17 mouse cellular contexts compared by ENCODE assay signal in genomic region chr10:116554434-116554833, GRCm38 (mm10). TPM values are rescaled to one million over a fixed set of nuclear protein-coding genes. Genes with fewer than 3 reads are reported as not detected.
DNase-seq lines count a peak whose midpoint lies in the region; ATAC-seq and TF ChIP-seq lines count a peak whose summit lies in the region.
"Had no signal": no experiment of that assay in that cellular context is flagged by ENCODE, and none has a peak within 500 bp of the region (broad histone marks: within the 10 kb centered on the region; RNA-seq: fewer than 3 reads in every experiment).

No protein-coding gene starts in this region.

- H3K27ac ChIP-seq in kidney, postnatal 0 days: no peak overlapping the region
- H3K27ac ChIP-seq in kidney, embryonic 16.5 days (ENCODE audit: low read length): no peak overlapping the region
- no peak overlapping the region for H3K27ac ChIP-seq in stomach, postnatal 0 days (replicated peaks)
- H3K27ac ChIP-seq: heart, embryonic 15.5 days; hindbrain, embryonic 15.5 days; kidney, embryonic 15.5 days; limb, embryonic 10.5 days had no signal

- no peaks in the 10 kb centered on the region for H3K27me3 ChIP-seq in kidney, postnatal 0 days (ENCODE audit: insufficient read depth, low read length)
- no peaks in the 10 kb centered on the region for H3K27me3 ChIP-seq in kidney, embryonic 16.5 days (ENCODE audit: insufficient read depth, low read length)
- H3K27me3 ChIP-seq in stomach, postnatal 0 days (ENCODE audit: control insufficient read depth, insufficient read depth, low read length): no peaks in the 10 kb centered on the region
- H3K27me3 ChIP-seq: heart, embryonic 15.5 days; hindbrain, embryonic 15.5 days; kidney, embryonic 15.5 days; megakaryocyte, embryonic 14.5 days had no signal

- ATAC-seq in kidney, postnatal 0 days (replicated peaks; ENCODE audit: low FRiP score, low read depth): no peak
- no peak for ATAC-seq in kidney, embryonic 16.5 days (ENCODE audit: low FRiP score, low TSS enrichment)
- no peak for ATAC-seq in stomach, postnatal 0 days (ENCODE audit: low FRiP score, low TSS enrichment)
- ATAC-seq: forebrain, embryonic 16.5 days had no signal

- no peak overlapping the region for H3K4me3 ChIP-seq in kidney, postnatal 0 days (replicated peaks; ENCODE audit: low read depth, low read length)
- H3K4me3 ChIP-seq in kidney, embryonic 16.5 days (ENCODE audit: low read length): no peak overlapping the region
- no peak overlapping the region for H3K4me3 ChIP-seq in stomach, postnatal 0 days (ENCODE audit: low read depth, low read length)
- H3K4me3 ChIP-seq: heart, embryonic 15.5 days; hindbrain, embryonic 15.5 days; kidney, embryonic 15.5 days; limb, embryonic 10.5 days; megakaryocyte, embryonic 14.5 days had no signal

- no peaks in the 10 kb centered on the region for H3K4me1 ChIP-seq in kidney, postnatal 0 days (replicated peaks; ENCODE audit: insufficient read depth, low read length)
- peaks cover 9% of the 10 kb centered on the region for H3K4me1 ChIP-seq in kidney, embryonic 16.5 days (ENCODE audit: insufficient read depth, low read length)
- no peaks in the 10 kb centered on the region for H3K4me1 ChIP-seq in stomach, postnatal 0 days (replicated peaks; ENCODE audit: control insufficient read depth, insufficient read depth)
- H3K4me1 ChIP-seq: hindbrain, embryonic 15.5 days; limb, embryonic 10.5 days had no signal

- TF ChIP-seq POLR2A in brain, embryonic 14.5 days (IDR thresholded peaks at IDR 0.05; ENCODE audit: borderline replicate concordance, extremely low read depth, insufficient read depth, insufficient read length, poor library complexity, severe bottlenecking): no peak

- DNase-seq in kidney, postnatal 0 days (ENCODE audit: low spot score): no peak
- DNase-seq in thymus, postnatal 14 days: peak; percentile 42
- no peak for DNase-seq in thymus, adult 18-20 months
- no peak for DNase-seq in brain, embryonic 14.5 days (ENCODE audit: low read depth)
- DNase-seq in stomach, postnatal 0 days (ENCODE audit: low spot score): no peak
- DNase-seq in retina, embryonic 14.5 days (ENCODE audit: low spot score): no peak
- no peak for DNase-seq in natural killer cell, adult 2 months (ENCODE audit: low spot score in 2 of 2)
- DNase-seq: cerebellum, adult 18-20 months; embryo, embryonic 11 days; gastrocnemius, postnatal 36 days had no signal

- peak; percentile 39; the same call in 1 of the 2 replicates for TF ChIP-seq CTCF in kidney, postnatal 0 days (IDR thresholded peaks at IDR 0.05; ENCODE audit: low read depth)
- peak; percentile 19; the same call in 1 of the 2 replicates for TF ChIP-seq CTCF in brain, embryonic 14.5 days (IDR thresholded peaks at IDR 0.05; ENCODE audit: borderline replicate concordance, extremely low read depth, insufficient read depth, insufficient read length)
- TF ChIP-seq CTCF in stomach, postnatal 0 days (IDR thresholded peaks at IDR 0.05; ENCODE audit: low read depth): peak; percentile 51

- H3K9me3 ChIP-seq in kidney, postnatal 0 days (replicated peaks; ENCODE audit: low read length): no peaks in the 10 kb centered on the region; the same call in 1 of the 2 replicates
- peaks cover 7% of the 10 kb centered on the region; the same call in 1 of the 2 replicates for H3K9me3 ChIP-seq in kidney, embryonic 16.5 days (ENCODE audit: low read length)
- no peaks in the 10 kb centered on the region for H3K9me3 ChIP-seq in stomach, postnatal 0 days (ENCODE audit: control insufficient read depth, low read length)
- H3K9me3 ChIP-seq: heart, embryonic 15.5 days; limb, embryonic 10.5 days had no signal

- TF ChIP-seq EP300 in stomach, postnatal 0 days (optimal IDR thresholded peaks at IDR 0.05): no peak

- H3K9ac ChIP-seq in kidney, postnatal 0 days (ENCODE audit: low read depth, low read length): no peak overlapping the region
- no peak overlapping the region for H3K9ac ChIP-seq in kidney, embryonic 16.5 days (replicated peaks; ENCODE audit: low read length)
- H3K9ac ChIP-seq in stomach, postnatal 0 days (ENCODE audit: low read length): no peak overlapping the region
- H3K9ac ChIP-seq: heart, embryonic 15.5 days; hindbrain, embryonic 15.5 days; kidney, embryonic 15.5 days had no signal

- WGBS in kidney, postnatal 0 days: 69% methylated on average over 2 of the region's 2 CpGs
- 65% methylated on average over 2 of the region's 2 CpGs for WGBS in kidney, embryonic 16.5 days
- 53% methylated on average over 2 of the region's 2 CpGs for WGBS in stomach, postnatal 0 days

- H3K4me2 ChIP-seq in kidney, postnatal 0 days (ENCODE audit: low read length): no peak overlapping the region
- no peak overlapping the region for H3K4me2 ChIP-seq in kidney, embryonic 16.5 days (replicated peaks; ENCODE audit: low read depth, low read length)
- H3K4me2 ChIP-seq in stomach, postnatal 0 days (replicated peaks; ENCODE audit: low read depth): no peak overlapping the region
- H3K4me2 ChIP-seq: heart, embryonic 15.5 days; hindbrain, embryonic 15.5 days; kidney, embryonic 15.5 days had no signal

- no peaks in the 10 kb centered on the region for H3K36me3 ChIP-seq in kidney, postnatal 0 days (ENCODE audit: insufficient read depth, low read length)
- no peaks in the 10 kb centered on the region for H3K36me3 ChIP-seq in kidney, embryonic 16.5 days (ENCODE audit: insufficient read depth, low read length)
- no peaks in the 10 kb centered on the region for H3K36me3 ChIP-seq in stomach, postnatal 0 days (ENCODE audit: control insufficient read depth, insufficient read depth, low read length)
- H3K36me3 ChIP-seq: heart, embryonic 15.5 days; hindbrain, embryonic 15.5 days had no signal

RNA-seq across cellular contexts. Expression of gene Cnot2, which starts 26.9 kb away (rescaled TPM):
- 73.4 and 83.5 TPM in 2 replicates for polyA plus RNA-seq in kidney, postnatal 0 days (2015; fragmentation: Nextera tagmentation; extraction: Ambion mirVana)
- 108 and 110 TPM in 2 replicates for polyA plus RNA-seq in kidney, embryonic 16.5 days (2015; fragmentation: Nextera tagmentation; extraction: Ambion mirVana)
- polyA plus RNA-seq in brain, embryonic 14.5 days (2012; rRNA removed): 91.4 and 91.9 TPM in 2 replicates
- polyA plus RNA-seq in stomach, postnatal 0 days (2015; fragmentation: Nextera tagmentation; extraction: Ambion mirVana): 36.0 and 38.0 TPM in 2 replicates
